Mouse (Mus musculus): ENCODE measurements around the gene Gmppa.

GRCm38 (mm10) chr1:75405547-75405946 is 30.2 kb upstream of the Gmppa start:
- TF ChIP-seq CTCF (IDR thresholded peaks at IDR 0.05; ENCODE audit: insufficient read depth, low read depth, low read length): no peak
- no peak for TF ChIP-seq POLR2A (IDR thresholded peaks at IDR 0.05; ENCODE audit: insufficient read depth, low read depth, low read length)
